Mouse (Mus musculus) intestine, postnatal 0 days (tissue): Measurements from ENCODE around the gene Rtp3. TPM values are rescaled to one million over a fixed set of nuclear protein-coding genes. Genes with fewer than 3 reads are reported as not detected.

ENCODE experiments used
- ATAC-seq: fragments of 200-750 bp; cut with Nextera tagmentation; 2 replicates; pipeline ENCODE4 v1.8.0; 2017; ENCODE audit warnings: mild to moderate bottlenecking, moderate TSS enrichment, moderate library complexity
- H3K27ac ChIP-seq: fragments of 300-500 bp; sonication (generic); 2 replicates; pipeline ENCODE4 v1.5.1; 2014; ENCODE audit warnings: mild to moderate bottlenecking, low read depth, low read length, moderate library complexity
- H3K27me3 ChIP-seq: fragments of 300-500 bp; sonication (generic); replicated peaks from 2 replicates; pipeline ENCODE4 v1.6.1; 2014; ENCODE audit warnings: low read length, mixed read lengths; ENCODE audit not compliant: control insufficient read depth, insufficient read depth
- H3K36me3 ChIP-seq: fragments of 300-500 bp; sonication (generic); 2 replicates; pipeline ENCODE4 v1.6.1; 2014; ENCODE audit warnings: mild to moderate bottlenecking, moderate library complexity; ENCODE audit not compliant: control insufficient read depth, insufficient read depth
- H3K4me1 ChIP-seq: fragments of 300-500 bp; sonication (generic); replicated peaks from 2 replicates; pipeline ENCODE4 v1.6.1; 2014; ENCODE audit warnings: antibody characterized with exemption, low read length, mixed read lengths; ENCODE audit not compliant: control insufficient read depth, insufficient read depth
- H3K4me2 ChIP-seq: fragments of 300-500 bp; sonication (generic); replicated peaks from 2 replicates; pipeline ENCODE4 v1.6.1; 2014; ENCODE audit warnings: low read depth, mild to moderate bottlenecking, moderate library complexity
- H3K4me3 ChIP-seq: fragments of 300-500 bp; sonication (generic); 2 replicates; pipeline ENCODE4 v1.5.1; 2014; ENCODE audit warnings: low read depth, low read length
- H3K9ac ChIP-seq: fragments of 300-500 bp; sonication (generic); 2 replicates; pipeline ENCODE4 v1.6.1; 2014; ENCODE audit warnings: mild to moderate bottlenecking, low read depth, low read length
- H3K9me3 ChIP-seq: fragments of 300-500 bp; sonication (generic); 2 replicates; pipeline ENCODE4 v1.6.1; 2016; ENCODE audit warnings: mixed run types; ENCODE audit not compliant: control insufficient read depth
- CTCF ChIP-seq: sonication (generic); IDR thresholded peaks from 2 replicates; pipeline ENCODE4 v1.5.1; 2016; ENCODE audit warnings: low read depth, mild to moderate bottlenecking, control low read depth, antibody characterized with exemption, moderate library complexity
- WGBS: fragments of 180-500 bp; shearing (Covaris S2); extraction: QIAGEN DNeasy Blood & Tissue Kit; methylation state at CpG from one replicate; pipeline ENCODE4 v1.1.7; 2014; 5-methylcytosine and 5-hydroxymethylcytosine counted together
- polyA plus RNA-seq: library from polyadenylated mRNA; unstranded; fragments of >200 nt; fragmentation: Nextera tagmentation; extraction: Ambion mirVana; gene quantifications from 2 replicates; pipeline ENCODE4 v1.2.1, GENCODE M21; 2015

The Rtp3 gene
- polyA plus RNA-seq, 1 experiment from 2014 or later = 0.17 TPM

GRCm38 (mm10) chr9:111011550-111011949, 21.2 kb upstream of the Rtp3 start:
- TF ChIP-seq CTCF = no peak
- no peak for ATAC-seq
- Histone ChIP-seq H3K36me3 (no peaks in the 10 kb centered on the region), H3K4me3 (no peak overlapping the region), H3K4me2 (no peak overlapping the region), H3K4me1 (no peaks in the 10 kb centered on the region), H3K9ac (no peak overlapping the region), H3K27me3 (no peaks in the 10 kb centered on the region), H3K9me3 (no peaks in the 10 kb centered on the region), H3K27ac (no peak overlapping the region)
- 77% methylated on average over 9 of the region's 9 CpGs for WGBS

- no peaks in the 10 kb centered on the region for H3K27me3 ChIP-seq
- 59% methylated on average over 3 of the region's 3 CpGs for WGBS
- no peaks in the 10 kb centered on the region for H3K9me3 ChIP-seq
- H3K4me3 ChIP-seq = no peak overlapping the region
- ATAC-seq = no peak
- no peaks in the 10 kb centered on the region for H3K36me3 ChIP-seq
- no peak overlapping the region for H3K9ac ChIP-seq
- no peak overlapping the region for H3K4me2 ChIP-seq
- no peak for TF ChIP-seq CTCF
- no peaks in the 10 kb centered on the region for H3K4me1 ChIP-seq
- no peak overlapping the region for H3K27ac ChIP-seq
These were observed 19.4 kb upstream of the Rtp3 start for GRCm38 (mm10) chr9:111009763-111010162.

DNA sequence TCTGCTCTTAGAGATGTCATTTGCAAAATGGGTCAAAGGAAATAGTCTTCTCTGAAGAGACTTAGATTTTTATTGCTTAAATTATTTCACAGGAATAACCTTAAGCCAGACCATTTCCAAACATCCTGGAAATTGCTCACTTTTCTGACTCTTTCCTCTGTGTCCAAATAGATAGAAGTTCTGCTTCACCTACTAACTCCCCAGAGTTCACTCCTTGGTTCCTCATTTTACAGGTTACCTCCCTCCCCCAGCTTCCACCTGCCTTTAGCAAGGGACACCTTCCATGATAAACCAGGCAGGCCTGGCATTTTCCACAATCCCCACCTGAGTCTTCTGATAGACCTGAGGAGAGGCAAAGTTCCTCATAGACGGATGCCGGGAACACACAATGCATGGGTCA, 16.2 kb upstream of the Rtp3 start:
- Histone ChIP-seq H3K9me3 (no peaks in the 10 kb centered on the region), H3K36me3 (no peaks in the 10 kb centered on the region), H3K27me3 (no peaks in the 10 kb centered on the region), H3K4me1 (peaks cover 3% of the 10 kb centered on the region; the same call in 1 of the 2 replicates), H3K27ac (no peak overlapping the region), H3K4me2 (no peak overlapping the region), H3K4me3 (no peak overlapping the region), H3K9ac (no peak overlapping the region)
- no peak for TF ChIP-seq CTCF
- no peak for ATAC-seq
- WGBS = 88% methylated on average over 2 of the region's 2 CpGs

DNA sequence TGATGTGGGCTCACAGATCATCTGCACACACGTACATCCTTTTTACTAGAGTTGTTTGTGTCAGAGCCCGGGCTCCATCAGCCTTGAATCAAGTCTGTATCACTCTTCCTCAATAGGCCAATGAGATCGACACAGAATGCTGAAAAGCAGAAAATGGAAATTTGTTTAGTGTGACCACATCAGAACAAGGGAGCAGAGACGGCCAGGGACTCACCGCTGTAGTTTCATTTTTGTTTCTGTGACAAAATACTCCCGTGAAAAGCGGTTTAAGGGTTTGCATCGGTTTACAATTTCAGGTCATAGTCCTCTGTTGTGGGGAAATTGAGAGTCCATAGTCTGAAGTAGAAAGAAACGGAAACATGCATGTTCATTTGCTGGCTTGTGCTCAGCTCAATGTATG, 12.9 kb upstream of the Rtp3 start:
- Histone ChIP-seq H3K9ac (no peak overlapping the region), H3K36me3 (no peaks in the 10 kb centered on the region), H3K4me3 (no peak overlapping the region), H3K27me3 (no peaks in the 10 kb centered on the region), H3K9me3 (no peaks in the 10 kb centered on the region), H3K4me2 (no peak overlapping the region), H3K27ac (no peak overlapping the region), H3K4me1 (peaks cover 11% of the 10 kb centered on the region)
- WGBS = 62% methylated on average over 9 of the region's 9 CpGs
- TF ChIP-seq CTCF = no peak
- peak; percentile 68 for ATAC-seq

GRCm38 (mm10) chr9:111001621-111002020, 11.2 kb upstream of the Rtp3 start:
- H3K27ac ChIP-seq = no peak overlapping the region
- no peak overlapping the region for H3K4me2 ChIP-seq
- no peaks in the 10 kb centered on the region for H3K27me3 ChIP-seq
- no peaks in the 10 kb centered on the region for H3K9me3 ChIP-seq
- WGBS = 63% methylated on average over 12 of the region's 12 CpGs
- ATAC-seq = no peak
- H3K9ac ChIP-seq = no peak overlapping the region
- peaks cover 11% of the 10 kb centered on the region for H3K4me1 ChIP-seq
- no peak overlapping the region for H3K4me3 ChIP-seq
- no peak for TF ChIP-seq CTCF
- H3K36me3 ChIP-seq = no peaks in the 10 kb centered on the region

- H3K4me3 ChIP-seq = no peak overlapping the region
- H3K4me1 ChIP-seq = peaks cover 11% of the 10 kb centered on the region
- no peak overlapping the region for H3K4me2 ChIP-seq
- no peaks in the 10 kb centered on the region for H3K27me3 ChIP-seq
- H3K27ac ChIP-seq = no peak overlapping the region
- no peak overlapping the region for H3K9ac ChIP-seq
- 52% methylated on average over 10 of the region's 10 CpGs for WGBS
- H3K36me3 ChIP-seq = no peaks in the 10 kb centered on the region
- TF ChIP-seq CTCF = no peak
- peak; percentile 38; the same call in 1 of the 2 replicates for ATAC-seq
- no peaks in the 10 kb centered on the region for H3K9me3 ChIP-seq
These were observed 9.5 kb upstream of the Rtp3 start for GRCm38 (mm10) chr9:110999856-111000255.

DNA sequence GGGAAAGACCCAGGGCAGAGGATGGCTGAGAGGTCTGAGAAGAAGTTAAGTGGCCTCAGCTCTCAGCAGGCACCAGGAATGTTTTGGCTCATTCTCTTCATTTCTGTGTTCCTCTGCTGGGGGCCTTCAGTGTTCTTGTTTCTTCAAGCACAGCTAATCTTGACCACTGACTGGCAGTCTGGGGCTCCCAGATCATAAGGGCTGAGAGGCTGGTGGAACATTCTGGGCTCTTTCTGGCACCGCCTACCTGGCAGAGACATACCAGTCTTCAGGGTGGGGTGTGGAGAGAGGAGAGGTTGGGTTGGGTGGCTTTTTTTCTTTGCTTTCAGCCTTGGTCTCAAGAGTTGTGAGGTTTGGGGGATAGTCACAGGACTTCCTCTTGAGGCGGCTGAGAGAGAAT, 8.7 kb upstream of the Rtp3 start:
- WGBS = 77% methylated on average over 2 of the region's 2 CpGs
- Histone ChIP-seq H3K9me3 (no peaks in the 10 kb centered on the region), H3K4me1 (peaks cover 11% of the 10 kb centered on the region), H3K9ac (no peak overlapping the region), H3K36me3 (no peaks in the 10 kb centered on the region), H3K4me2 (no peak overlapping the region), H3K4me3 (no peak overlapping the region), H3K27me3 (no peaks in the 10 kb centered on the region), H3K27ac (peak overlapping the region; percentile 37)
- TF ChIP-seq CTCF = no peak
- ATAC-seq = no peak
